Comparison of ENCODE assay signal across 1 mouse cellular context in the genomic region with DNA sequence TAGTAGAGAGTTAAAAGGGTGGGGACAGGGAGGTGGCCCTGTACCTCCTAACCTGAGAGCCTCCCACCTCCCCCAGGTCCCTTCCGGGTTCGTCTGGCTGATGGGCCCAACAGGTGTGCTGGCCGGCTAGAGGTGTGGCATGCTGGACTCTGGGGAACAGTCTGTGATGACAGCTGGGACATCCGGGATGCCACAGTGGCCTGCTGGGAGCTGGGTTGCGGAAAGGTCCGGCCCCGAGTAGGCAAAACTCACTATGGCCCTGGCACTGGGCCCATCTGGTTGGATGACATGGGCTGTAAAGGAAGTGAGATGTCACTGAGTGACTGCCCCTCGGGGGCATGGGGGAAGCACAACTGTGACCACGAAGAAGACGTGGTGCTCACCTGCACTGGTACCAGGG.
TF ChIP-seq lines count a peak whose summit lies in the region.

No protein-coding gene starts in this region.

TF ChIP-seq in CH12.LX, 34 proteins besides CTCF, POLR2A, EP300 and RAD21:
- TF ChIP-seq RCOR1 (conservative IDR thresholded peaks at IDR 0.05; ENCODE audit: low read depth, low read length), result no peak
- TF ChIP-seq TBP (conservative IDR thresholded peaks at IDR 0.05; ENCODE audit: low read depth, low read length), result no peak
- no peak for TF ChIP-seq NELFE (IDR thresholded peaks at IDR 0.05; ENCODE audit: low read depth, low read length)
- peak; percentile 33; the same call in 1 of the 2 replicates for TF ChIP-seq ELF1 (IDR thresholded peaks at IDR 0.05; ENCODE audit: low read depth, low read length)
TF ChIP-seq in CH12.LX: peak in this region for 1.
